Mouse (Mus musculus) midbrain, embryonic 14.5 days (tissue): ENCODE data around the gene Nans. TPM values are rescaled to one million over a fixed set of nuclear protein-coding genes. Genes with fewer than 3 reads are reported as not detected.

ENCODE experiments used
- ATAC-seq: fragments of 200-750 bp; cut with Nextera tagmentation; 2 replicates; pipeline ENCODE4 v1.8.0; 2017; ENCODE audit warnings: moderate number of reproducible peaks, moderate library complexity; ENCODE audit not compliant: low FRiP score, low TSS enrichment
- DNase-seq: peaks from one replicate; pipeline ENCODE4 v3.0.0-alpha.2; 2015
- H3K27ac ChIP-seq: fragments of 300-500 bp; sonication (generic); replicated peaks from 2 replicates; pipeline ENCODE4 v1.5.1; 2014; ENCODE audit warnings: mild to moderate bottlenecking, low read depth, low read length, moderate library complexity
- H3K27me3 ChIP-seq: fragments of 300-500 bp; sonication (generic); 2 replicates; pipeline ENCODE4 v1.6.1; 2014; ENCODE audit warnings: low read length, control low read depth, mixed read lengths; ENCODE audit not compliant: control insufficient read depth, insufficient read depth
- H3K36me3 ChIP-seq: fragments of 300-500 bp; sonication (generic); 2 replicates; pipeline ENCODE4 v1.6.1; 2014; ENCODE audit warnings: low read length, control low read depth; ENCODE audit not compliant: control insufficient read depth, insufficient read depth
- H3K4me1 ChIP-seq: fragments of 300-500 bp; sonication (generic); 2 replicates; pipeline ENCODE4 v1.6.1; 2014; ENCODE audit warnings: mild to moderate bottlenecking, antibody characterized with exemption, low read length, control low read depth; ENCODE audit not compliant: control insufficient read depth, insufficient read depth
- H3K4me2 ChIP-seq: fragments of 300-500 bp; sonication (generic); 2 replicates; pipeline ENCODE4 v1.6.1; 2014; ENCODE audit warnings: mild to moderate bottlenecking, low read length, moderate library complexity
- H3K4me3 ChIP-seq: fragments of 300-500 bp; sonication (generic); replicated peaks from 2 replicates; pipeline ENCODE4 v1.5.1; 2014; ENCODE audit warnings: low read depth, low read length
- H3K9ac ChIP-seq: fragments of 300-500 bp; sonication (generic); replicated peaks from 2 replicates; pipeline ENCODE4 v1.6.1; 2014; ENCODE audit warnings: mild to moderate bottlenecking, low read length, moderate library complexity
- H3K9me3 ChIP-seq: fragments of 300-500 bp; sonication (generic); 2 replicates; pipeline ENCODE4 v1.6.1; 2016; ENCODE audit warnings: low read length, control low read depth, mixed read lengths; ENCODE audit not compliant: control insufficient read depth
- WGBS: fragments of 180-500 bp; shearing (Covaris S2); extraction: QIAGEN DNeasy Blood & Tissue Kit; methylation state at CpG from one replicate; pipeline ENCODE4 v1.1.7; 2014; 5-methylcytosine and 5-hydroxymethylcytosine counted together
- polyA plus RNA-seq: library from polyadenylated mRNA; unstranded; fragments of >200 nt; fragmentation: Nextera tagmentation; extraction: Ambion mirVana; gene quantifications from 2 replicates; pipeline ENCODE4 v1.2.1, GENCODE M21; 2014

Nans gene
- polyA plus RNA-seq, 1 experiment from 2014 or later = 47.3 TPM

DNA sequence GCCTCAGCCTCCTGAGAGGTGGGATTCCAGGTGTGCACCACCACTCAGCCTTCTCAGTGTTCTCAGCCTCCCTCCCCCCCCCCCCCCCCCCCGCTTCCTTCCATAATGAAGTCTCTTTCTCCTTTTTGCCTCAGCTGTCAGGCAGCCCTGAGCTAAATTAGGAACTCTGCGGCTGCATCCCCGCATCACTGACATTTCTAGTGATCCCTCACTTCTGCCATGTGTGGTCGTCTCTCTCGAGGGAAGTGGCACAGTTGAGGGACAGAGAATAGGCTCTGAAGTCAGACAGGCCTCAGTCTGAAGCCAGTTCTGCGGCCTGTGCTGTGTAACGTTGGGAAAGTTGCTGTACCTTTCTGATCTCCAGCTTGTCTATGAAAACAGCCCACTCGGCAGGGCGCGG, 60.9 kb downstream of the Nans start:
- WGBS = 77% methylated on average over 10 of the region's 10 CpGs
- DNase-seq (no peak), ATAC-seq (no peak)
- H3K9me3 ChIP-seq = no peaks in the 10 kb centered on the region
- H3K4me3 ChIP-seq = no peak overlapping the region
- no peaks in the 10 kb centered on the region for H3K4me1 ChIP-seq
- no peaks in the 10 kb centered on the region for H3K27me3 ChIP-seq
- H3K36me3 ChIP-seq = 0 out of 2 replicates have a peak, but pooled peaks cover 3% of the 10 kb centered on the region
- no peak overlapping the region for H3K4me2 ChIP-seq
- no peak overlapping the region for H3K9ac ChIP-seq
- no peak overlapping the region for H3K27ac ChIP-seq

DNA sequence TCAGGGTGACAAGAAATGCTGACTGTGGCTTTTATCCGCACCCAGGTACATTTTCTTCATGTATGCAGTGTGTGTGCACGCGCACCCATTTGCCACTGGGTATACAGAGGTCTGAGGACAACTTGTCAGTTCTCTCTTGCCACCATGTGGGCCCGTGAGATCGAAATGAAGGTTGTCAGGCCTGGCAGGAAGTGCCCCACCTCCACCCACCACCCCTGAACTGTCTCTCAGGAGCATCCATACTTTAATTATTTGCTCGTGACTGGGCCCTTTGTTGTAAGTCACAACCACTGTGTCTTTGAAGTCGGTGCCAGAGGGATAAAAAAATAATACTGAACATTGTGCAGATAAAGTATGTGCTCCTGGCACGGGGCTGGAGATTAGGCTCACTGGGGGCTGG, 61.4 kb downstream of the Nans start:
- WGBS = 63% methylated on average over 8 of the region's 8 CpGs
- Histone ChIP-seq H3K36me3 (0 out of 2 replicates have a peak, but pooled peaks cover 3% of the 10 kb centered on the region), H3K4me2 (no peak overlapping the region), H3K27ac (no peak overlapping the region), H3K27me3 (no peaks in the 10 kb centered on the region), H3K4me3 (no peak overlapping the region), H3K4me1 (no peaks in the 10 kb centered on the region), H3K9ac (no peak overlapping the region), H3K9me3 (no peaks in the 10 kb centered on the region)
- ATAC-seq (no peak), DNase-seq (no peak)

Other genes starting within 250 kb of the Nans start
- not detected in 2 replicates for gene Foxe1, start 145.6 kb upstream of the Nans start, polyA plus RNA-seq
- 8.6 and 10.1 TPM in 2 replicates for gene Trmo, start 99.8 kb upstream of the Nans start, polyA plus RNA-seq
- 0.12 TPM in 1 of 2 replicates, not detected in the other for gene Hemgn, start 75.7 kb upstream of the Nans start, polyA plus RNA-seq
- 64.0 and 70.4 TPM in 2 replicates for gene Anp32b, start 38.3 kb upstream of the Nans start, polyA plus RNA-seq
- 0.96 and 2.4 TPM in 2 replicates for gene Trim14, start 46.9 kb downstream of the Nans start, polyA plus RNA-seq
- 5.1 and 5.4 TPM in 2 replicates for gene Coro2a, start 113.0 kb downstream of the Nans start, polyA plus RNA-seq
- gene Tbc1d2, start 161.0 kb downstream of the Nans start, polyA plus RNA-seq = 0.16 and 0.31 TPM in 2 replicates